Mouse (Mus musculus): ENCODE measurements at regions not wholly inside any gene's neighbourhood (a gene's known extent, or its start where the extent isn't known, plus 50 kb on each side); places are given as distances from the start of the nearest gene placed in this dataset.
A peak's percentile ranks its signal among the peaks of the same experiment; 100 is the strongest.

- Histone ChIP-seq H3K4me2 (ENCODE audit: low read depth, low read length) (no peak overlapping the region), H3K9ac (ENCODE audit: low read depth, low read length) (no peak overlapping the region), H3K9me3 (ENCODE audit: control insufficient read depth, low read length) (no peaks in the 10 kb centered on the region), H3K4me3 (ENCODE audit: low read depth, low read length) (no peak overlapping the region), H3K4me1 (ENCODE audit: control insufficient read depth, insufficient read depth, low read length) (no peaks in the 10 kb centered on the region), H3K36me3 (ENCODE audit: control insufficient read depth, insufficient read depth, low read length) (no peaks in the 10 kb centered on the region), H3K27ac (replicated peaks; ENCODE audit: low read depth, low read length) (no peak overlapping the region), H3K27me3 (replicated peaks; ENCODE audit: control insufficient read depth, insufficient read depth, low read length) (no peaks in the 10 kb centered on the region)
- DNase-seq (ENCODE audit: low spot score): no peak
- 38% methylated on average over 1 of the region's 1 CpGs for WGBS
- ATAC-seq (ENCODE audit: low read depth): no peak
Measured at GRCm38 (mm10) chr14:83143488-83143887, 1299.9 kb upstream of the Pcdh17 start.

- Histone ChIP-seq H3K27ac (replicated peaks; ENCODE audit: low read depth, low read length) (no peak overlapping the region), H3K4me3 (ENCODE audit: low read depth, low read length) (no peak overlapping the region), H3K9ac (ENCODE audit: low read depth, low read length) (no peak overlapping the region), H3K27me3 (replicated peaks; ENCODE audit: control insufficient read depth, insufficient read depth, low read length) (no peaks in the 10 kb centered on the region), H3K9me3 (ENCODE audit: control insufficient read depth, low read length) (no peaks in the 10 kb centered on the region), H3K4me2 (ENCODE audit: low read depth, low read length) (no peak overlapping the region), H3K4me1 (ENCODE audit: control insufficient read depth, insufficient read depth, low read length) (no peaks in the 10 kb centered on the region), H3K36me3 (ENCODE audit: control insufficient read depth, insufficient read depth, low read length) (no peaks in the 10 kb centered on the region)
- DNase-seq (ENCODE audit: low spot score) (peak; percentile 29), ATAC-seq (ENCODE audit: low read depth) (peak; percentile 62; the same call in 1 of the 2 replicates)
Measured at GRCm38 (mm10) chr14:83154816-83155215, 1288.5 kb upstream of the Pcdh17 start.
